Mouse (Mus musculus): ENCODE results near the gene T. TPM values are rescaled to one million over a fixed set of nuclear protein-coding genes. Genes with fewer than 3 reads are reported as not detected.
A peak's percentile ranks its signal among the peaks of the same experiment; 100 is the strongest.

Gene T
- polyA plus RNA-seq, 1 experiment = 0.09 TPM

DNA sequence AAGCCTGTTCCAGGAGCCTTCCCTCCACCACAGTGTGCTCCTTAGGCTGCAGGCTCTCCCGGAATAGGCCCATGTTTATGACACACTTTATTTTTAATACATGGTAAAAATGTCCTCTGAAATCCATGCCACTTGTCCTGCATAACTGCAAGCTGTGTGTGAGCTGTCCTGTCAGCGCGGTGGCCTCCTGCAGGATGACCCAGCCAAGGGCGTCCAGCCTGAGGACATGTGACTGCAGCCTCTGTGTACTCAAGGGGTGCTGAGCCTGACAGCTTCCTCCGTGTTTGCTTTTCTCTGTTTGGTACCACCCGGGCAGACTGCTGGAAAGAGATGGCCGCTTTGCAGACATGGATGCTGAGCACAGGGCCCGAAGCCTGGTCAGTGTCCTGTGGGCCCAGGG is 17.4 kb upstream of the T start:
- Histone ChIP-seq H3K36me3 (ENCODE audit: control insufficient read depth, insufficient read depth, low read length) (no peaks in the 10 kb centered on the region), H3K27ac (ENCODE audit: control insufficient read depth, insufficient read depth, low read depth, low read length) (no peak overlapping the region), H3K4me3 (ENCODE audit: control insufficient read depth, low read depth, low read length) (no peak overlapping the region), H3K27me3 (ENCODE audit: control insufficient read depth, insufficient read depth, low read length) (no peaks in the 10 kb centered on the region), H3K4me1 (ENCODE audit: control insufficient read depth, insufficient read depth, low read length) (no peaks in the 10 kb centered on the region)
- TF ChIP-seq CTCF (IDR thresholded peaks at IDR 0.05; ENCODE audit: control insufficient read depth, insufficient read depth, insufficient replicate concordance, low read depth, low read length) (no peak), POLR2A (IDR thresholded peaks at IDR 0.05; ENCODE audit: control insufficient read depth, low read depth, low read length) (no peak)

DNA sequence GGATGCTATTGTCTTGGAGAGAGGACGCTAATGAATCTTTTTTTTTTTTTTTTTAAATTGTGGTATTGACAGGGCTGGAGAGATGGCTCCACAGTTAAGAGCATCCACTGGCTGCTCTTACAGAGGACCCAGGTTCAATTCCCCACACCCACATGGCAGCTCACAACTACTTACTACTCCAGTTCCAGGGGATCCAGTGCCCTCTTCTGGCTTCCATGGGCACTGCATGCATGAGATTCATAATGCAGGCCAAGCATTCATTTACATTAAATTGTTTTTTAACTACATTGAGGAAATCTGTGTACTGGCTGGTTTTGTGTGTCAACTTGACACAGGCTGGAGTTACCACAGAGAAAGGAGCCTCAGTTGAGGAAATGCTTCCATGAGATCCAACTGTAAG is 13.5 kb upstream of the T start:
- H3K4me3 ChIP-seq (ENCODE audit: control insufficient read depth, low read depth, low read length) = no peak overlapping the region
- TF ChIP-seq POLR2A (IDR thresholded peaks at IDR 0.05; ENCODE audit: control insufficient read depth, low read depth, low read length) (no peak), CTCF (IDR thresholded peaks at IDR 0.05; ENCODE audit: control insufficient read depth, insufficient read depth, insufficient replicate concordance, low read depth, low read length) (no peak)
- no peaks in the 10 kb centered on the region for H3K27me3 ChIP-seq (ENCODE audit: control insufficient read depth, insufficient read depth, low read length)
- H3K4me1 ChIP-seq (ENCODE audit: control insufficient read depth, insufficient read depth, low read length) = no peaks in the 10 kb centered on the region
- no peak overlapping the region for H3K27ac ChIP-seq (ENCODE audit: control insufficient read depth, insufficient read depth, low read depth, low read length)
- no peaks in the 10 kb centered on the region for H3K36me3 ChIP-seq (ENCODE audit: control insufficient read depth, insufficient read depth, low read length)

DNA sequence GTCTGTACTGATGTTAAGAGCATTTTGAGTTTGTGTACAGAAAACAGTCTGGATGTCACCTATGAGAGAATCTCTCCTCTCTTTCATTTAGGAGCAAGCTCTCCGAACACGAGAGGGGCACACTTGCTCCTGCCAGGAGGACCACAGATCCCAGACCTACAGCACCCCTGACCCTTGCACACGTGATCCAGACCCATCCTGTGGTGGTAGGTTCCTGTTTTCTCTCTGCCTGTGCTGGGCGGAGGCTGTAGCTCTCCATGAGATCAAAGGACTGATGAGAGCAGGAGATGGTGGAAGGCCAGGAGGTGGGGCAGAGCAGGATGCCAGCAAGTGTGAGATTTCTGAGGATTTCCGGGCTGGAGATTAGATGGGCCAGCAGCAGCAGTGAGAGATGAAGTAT is 12.7 kb upstream of the T start:
- H3K27me3 ChIP-seq (ENCODE audit: control insufficient read depth, insufficient read depth, low read length) = no peaks in the 10 kb centered on the region
- H3K36me3 ChIP-seq (ENCODE audit: control insufficient read depth, insufficient read depth, low read length) = no peaks in the 10 kb centered on the region
- H3K4me3 ChIP-seq (ENCODE audit: control insufficient read depth, low read depth, low read length) = no peak overlapping the region
- no peaks in the 10 kb centered on the region for H3K4me1 ChIP-seq (ENCODE audit: control insufficient read depth, insufficient read depth, low read length)
- no peak for TF ChIP-seq POLR2A (IDR thresholded peaks at IDR 0.05; ENCODE audit: control insufficient read depth, low read depth, low read length)
- TF ChIP-seq CTCF (IDR thresholded peaks at IDR 0.05; ENCODE audit: control insufficient read depth, insufficient read depth, insufficient replicate concordance, low read depth, low read length) = no peak
- H3K27ac ChIP-seq (ENCODE audit: control insufficient read depth, insufficient read depth, low read depth, low read length) = no peak overlapping the region

DNA sequence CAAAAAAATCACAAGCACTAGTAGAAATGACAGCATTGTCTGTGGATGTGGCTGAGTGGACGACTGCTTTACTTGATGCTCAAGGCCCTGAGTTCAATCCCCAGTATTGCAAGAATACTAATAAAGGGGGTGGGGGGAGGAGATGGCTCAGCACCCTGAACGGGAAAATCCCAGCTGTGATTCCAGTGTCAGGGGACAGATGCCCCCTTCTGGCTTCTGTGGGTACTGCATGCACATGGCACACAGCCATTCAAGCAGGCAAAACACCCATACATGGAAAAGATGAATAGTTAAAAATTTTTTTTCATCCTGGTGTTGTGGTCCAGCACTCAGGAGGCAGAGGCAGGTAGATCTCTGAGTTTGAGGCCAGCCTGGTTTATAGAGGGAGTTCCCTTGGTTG is 10.9 kb upstream of the T start:
- Histone ChIP-seq H3K27me3 (ENCODE audit: control insufficient read depth, insufficient read depth, low read length) (no peaks in the 10 kb centered on the region), H3K4me1 (ENCODE audit: control insufficient read depth, insufficient read depth, low read length) (no peaks in the 10 kb centered on the region), H3K36me3 (ENCODE audit: control insufficient read depth, insufficient read depth, low read length) (no peaks in the 10 kb centered on the region), H3K27ac (ENCODE audit: control insufficient read depth, insufficient read depth, low read depth, low read length) (no peak overlapping the region), H3K4me3 (ENCODE audit: control insufficient read depth, low read depth, low read length) (no peak overlapping the region)
- peak; percentile 75 for TF ChIP-seq CTCF (IDR thresholded peaks at IDR 0.05; ENCODE audit: control insufficient read depth, insufficient read depth, insufficient replicate concordance, low read depth, low read length)
- TF ChIP-seq POLR2A (IDR thresholded peaks at IDR 0.05; ENCODE audit: control insufficient read depth, low read depth, low read length) = no peak

GRCm38 (mm10) chr17:8429436-8429835 is 4.8 kb upstream of the T start:
- peaks cover 2% of the 10 kb centered on the region; the same call in 1 of the 2 replicates for H3K4me1 ChIP-seq (ENCODE audit: control insufficient read depth, insufficient read depth, low read length)
- no peaks in the 10 kb centered on the region for H3K36me3 ChIP-seq (ENCODE audit: control insufficient read depth, insufficient read depth, low read length)
- H3K27me3 ChIP-seq (ENCODE audit: control insufficient read depth, insufficient read depth, low read length) = peaks cover 2% of the 10 kb centered on the region; the same call in 1 of the 2 replicates
- TF ChIP-seq CTCF (IDR thresholded peaks at IDR 0.05; ENCODE audit: control insufficient read depth, insufficient read depth, insufficient replicate concordance, low read depth, low read length) = no peak
- TF ChIP-seq POLR2A (IDR thresholded peaks at IDR 0.05; ENCODE audit: control insufficient read depth, low read depth, low read length) = no peak
- H3K27ac ChIP-seq (ENCODE audit: control insufficient read depth, insufficient read depth, low read depth, low read length) = no peak overlapping the region
- H3K4me3 ChIP-seq (ENCODE audit: control insufficient read depth, low read depth, low read length) = no peak overlapping the region

DNA sequence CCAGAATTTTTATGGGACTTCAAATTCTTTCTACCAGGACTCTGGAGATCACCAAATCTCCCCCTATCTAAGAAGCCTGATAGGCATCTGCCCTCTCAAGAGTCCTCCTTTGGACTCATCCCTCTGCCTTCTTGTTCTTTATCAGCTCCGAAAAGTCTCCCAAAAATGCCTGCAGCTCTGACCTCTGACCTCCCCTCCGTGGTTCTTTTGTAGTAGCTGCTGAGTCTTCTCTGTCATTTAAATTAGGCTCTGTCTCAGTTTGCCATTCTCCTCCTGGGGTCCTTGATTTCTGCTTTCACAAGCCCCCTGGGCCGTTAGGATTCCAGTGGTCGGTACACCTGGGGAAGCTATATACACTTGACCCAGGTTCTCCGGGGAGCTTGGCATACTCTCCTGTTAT is 4.3 kb upstream of the T start:
- Histone ChIP-seq H3K36me3 (ENCODE audit: control insufficient read depth, insufficient read depth, low read length) (no peaks in the 10 kb centered on the region), H3K4me1 (ENCODE audit: control insufficient read depth, insufficient read depth, low read length) (peaks cover 2% of the 10 kb centered on the region; the same call in 1 of the 2 replicates), H3K4me3 (ENCODE audit: control insufficient read depth, low read depth, low read length) (no peak overlapping the region), H3K27ac (ENCODE audit: control insufficient read depth, insufficient read depth, low read depth, low read length) (no peak overlapping the region), H3K27me3 (ENCODE audit: control insufficient read depth, insufficient read depth, low read length) (peaks cover 2% of the 10 kb centered on the region)
- TF ChIP-seq CTCF (IDR thresholded peaks at IDR 0.05; ENCODE audit: control insufficient read depth, insufficient read depth, insufficient replicate concordance, low read depth, low read length) (no peak), POLR2A (IDR thresholded peaks at IDR 0.05; ENCODE audit: control insufficient read depth, low read depth, low read length) (no peak)

GRCm38 (mm10) chr17:8432179-8432800 is 1.9 kb upstream of the T start:
- Histone ChIP-seq H3K27ac (ENCODE audit: control insufficient read depth, insufficient read depth, low read depth, low read length) (no peak overlapping the region), H3K36me3 (ENCODE audit: control insufficient read depth, insufficient read depth, low read length) (no peaks in the 10 kb centered on the region), H3K4me1 (ENCODE audit: control insufficient read depth, insufficient read depth, low read length) (peaks cover 2% of the 10 kb centered on the region; the same call in 1 of the 2 replicates), H3K27me3 (ENCODE audit: control insufficient read depth, insufficient read depth, low read length) (peaks cover 2% of the 10 kb centered on the region), H3K4me3 (ENCODE audit: control insufficient read depth, low read depth, low read length) (no peak overlapping the region)
- no peak for TF ChIP-seq CTCF (IDR thresholded peaks at IDR 0.05; ENCODE audit: control insufficient read depth, insufficient read depth, insufficient replicate concordance, low read depth, low read length)
- TF ChIP-seq POLR2A (IDR thresholded peaks at IDR 0.05; ENCODE audit: control insufficient read depth, low read depth, low read length) = no peak
